Mouse (Mus musculus) limb, embryonic 12.5 days (tissue): Measurements from ENCODE around the gene Rhbdd1. TPM values are rescaled to one million over a fixed set of nuclear protein-coding genes. Genes with fewer than 3 reads are reported as not detected.

ENCODE experiments used
- ATAC-seq: fragments of 200-750 bp; cut with Nextera tagmentation; 2 replicates; pipeline ENCODE4 v1.8.0; 2017; ENCODE audit warnings: low read depth, moderate TSS enrichment; ENCODE audit not compliant: insufficient number of reproducible peaks, insufficient read depth, low FRiP score, low TSS enrichment
- H3K27ac ChIP-seq: fragments of 300-500 bp; sonication (generic); 2 replicates; pipeline ENCODE4 v1.5.1; 2016; ENCODE audit warnings: mild to moderate bottlenecking, moderate library complexity
- H3K27me3 ChIP-seq: fragments of 300-500 bp; sonication (generic); 2 replicates; pipeline ENCODE4 v1.6.1; 2016; ENCODE audit warnings: mild to moderate bottlenecking, moderate library complexity
- H3K36me3 ChIP-seq: fragments of 300-500 bp; sonication (generic); 2 replicates; pipeline ENCODE4 v1.6.1; 2016; ENCODE audit warnings: mild to moderate bottlenecking, moderate library complexity
- H3K4me1 ChIP-seq: fragments of 300-500 bp; sonication (generic); replicated peaks from 2 replicates; pipeline ENCODE4 v1.6.1; 2016
- H3K4me2 ChIP-seq: fragments of 300-500 bp; sonication (generic); 2 replicates; pipeline ENCODE4 v1.6.1; 2016; ENCODE audit warnings: mild to moderate bottlenecking, moderate library complexity
- H3K4me3 ChIP-seq: fragments of 300-500 bp; sonication (generic); replicated peaks from 2 replicates; pipeline ENCODE4 v1.5.1; 2016; ENCODE audit warnings: mild to moderate bottlenecking
- H3K9ac ChIP-seq: fragments of 300-500 bp; sonication (generic); replicated peaks from 2 replicates; pipeline ENCODE4 v1.6.1; 2016; ENCODE audit warnings: mild to moderate bottlenecking, moderate library complexity
- H3K9me3 ChIP-seq: fragments of 300-500 bp; sonication (generic); 2 replicates; pipeline ENCODE4 v1.6.1; 2016; ENCODE audit warnings: mild to moderate bottlenecking, moderate library complexity
- WGBS: fragments of 180-500 bp; shearing (Covaris S2); methylation state at CpG from one replicate; pipeline ENCODE4 v1.1.7; 2016; 5-methylcytosine and 5-hydroxymethylcytosine counted together
- polyA plus RNA-seq: library from polyadenylated mRNA; unstranded; fragments of >200 nt; fragmentation: Nextera tagmentation; extraction: Ambion mirVana; gene quantifications from 2 replicates; pipeline ENCODE4 v1.2.1, GENCODE M21; 2016

The Rhbdd1 gene
- polyA plus RNA-seq, 1 experiment from 2014 or later: 7.7 TPM

DNA sequence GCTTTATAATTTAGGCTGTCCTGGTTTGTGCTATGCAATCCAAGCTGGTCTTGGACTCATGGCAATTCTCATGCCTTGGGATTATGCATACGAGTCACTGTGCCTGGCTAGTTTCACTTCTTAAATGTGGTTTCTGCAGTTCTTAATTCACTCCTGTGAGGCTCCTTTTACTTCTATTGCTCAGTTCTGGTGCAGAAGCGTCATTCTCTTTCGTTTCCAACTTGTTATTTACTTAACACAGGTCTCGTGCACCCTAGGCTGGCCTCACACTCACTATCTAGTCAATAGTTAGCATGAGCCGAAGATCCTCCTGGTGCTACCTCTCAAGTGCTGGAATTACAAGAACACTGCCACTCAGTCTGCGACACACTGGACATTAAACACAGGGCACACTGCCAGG, 152.6 kb downstream of the Rhbdd1 start:
- H3K4me2 ChIP-seq: no peak overlapping the region
- no peaks in the 10 kb centered on the region for H3K27me3 ChIP-seq
- WGBS: 76% methylated on average over 6 of the region's 6 CpGs
- no peak overlapping the region for H3K4me3 ChIP-seq
- no peak overlapping the region for H3K27ac ChIP-seq
- H3K9ac ChIP-seq: no peak overlapping the region
- H3K9me3 ChIP-seq: no peaks in the 10 kb centered on the region
- no peaks in the 10 kb centered on the region for H3K36me3 ChIP-seq
- no peak for ATAC-seq
- H3K4me1 ChIP-seq: 0 out of 2 replicates have a peak, but pooled peaks cover 3% of the 10 kb centered on the region

DNA sequence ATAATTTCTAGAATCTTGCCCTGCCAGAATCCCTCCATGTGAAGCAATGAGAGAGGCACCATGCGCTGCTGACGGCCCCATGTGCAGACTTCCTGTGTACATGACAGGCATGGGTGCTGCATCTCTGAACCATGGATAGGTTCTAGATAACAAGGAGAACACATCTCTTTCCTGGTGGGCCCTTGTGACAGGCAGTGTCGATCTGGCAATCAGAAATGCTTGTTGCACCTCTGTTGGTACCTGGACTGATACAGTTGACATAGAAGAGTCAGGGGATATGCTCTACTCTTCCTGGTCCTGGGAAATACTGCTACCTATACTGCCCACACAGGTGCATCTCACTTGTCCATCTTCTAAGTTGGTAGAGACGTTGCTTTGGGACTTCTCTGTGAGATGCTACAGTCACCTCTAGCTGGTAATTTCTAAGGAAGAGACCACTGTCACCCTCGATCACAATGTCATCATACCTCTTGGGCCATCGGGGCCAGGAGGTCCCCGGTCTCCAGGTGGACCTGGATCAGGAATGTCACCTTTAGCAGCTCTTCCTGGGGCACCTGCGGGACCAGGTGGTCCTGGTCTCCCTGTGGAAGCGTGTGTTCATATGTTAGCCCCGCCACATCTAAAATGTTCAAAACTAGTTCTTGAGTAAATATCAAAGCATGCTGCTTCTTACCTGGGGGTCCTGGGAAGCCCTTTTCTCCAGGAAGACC, 154.4 kb downstream of the Rhbdd1 start:
- ATAC-seq: no peak
- H3K4me1 ChIP-seq: peaks cover 12% of the 10 kb centered on the region
- no peak overlapping the region for H3K9ac ChIP-seq
- H3K36me3 ChIP-seq: no peaks in the 10 kb centered on the region
- no peak overlapping the region for H3K27ac ChIP-seq
- H3K9me3 ChIP-seq: no peaks in the 10 kb centered on the region
- H3K27me3 ChIP-seq: no peaks in the 10 kb centered on the region
- 89% methylated on average over 10 of the region's 10 CpGs for WGBS
- no peak overlapping the region for H3K4me3 ChIP-seq
- H3K4me2 ChIP-seq: no peak overlapping the region

DNA sequence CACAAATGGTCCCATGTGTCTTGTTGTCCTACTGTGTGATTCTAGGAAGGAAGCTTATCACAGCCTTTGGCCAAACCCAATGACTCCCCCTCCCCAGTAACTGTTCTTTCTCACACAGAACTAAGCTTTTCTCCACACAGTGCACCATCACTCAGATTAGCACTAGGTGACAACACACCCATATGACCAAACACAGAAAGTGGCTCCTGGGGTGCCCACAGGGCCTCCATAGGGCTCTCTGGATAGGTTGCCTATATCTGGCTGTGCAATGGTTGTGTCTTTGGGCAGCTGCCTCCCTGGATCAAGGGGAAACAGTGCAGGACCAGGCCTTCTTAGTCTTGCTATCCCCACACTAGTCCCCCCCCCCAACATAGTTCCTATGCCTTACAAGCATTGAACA, 157.2 kb downstream of the Rhbdd1 start:
- H3K9me3 ChIP-seq: no peaks in the 10 kb centered on the region
- H3K4me3 ChIP-seq: no peak overlapping the region
- H3K27me3 ChIP-seq: no peaks in the 10 kb centered on the region
- ATAC-seq: no peak
- no peaks in the 10 kb centered on the region for H3K36me3 ChIP-seq
- H3K4me1 ChIP-seq: peaks cover 20% of the 10 kb centered on the region
- no peak overlapping the region for H3K27ac ChIP-seq
- H3K4me2 ChIP-seq: no peak overlapping the region
- no peak overlapping the region for H3K9ac ChIP-seq

DNA sequence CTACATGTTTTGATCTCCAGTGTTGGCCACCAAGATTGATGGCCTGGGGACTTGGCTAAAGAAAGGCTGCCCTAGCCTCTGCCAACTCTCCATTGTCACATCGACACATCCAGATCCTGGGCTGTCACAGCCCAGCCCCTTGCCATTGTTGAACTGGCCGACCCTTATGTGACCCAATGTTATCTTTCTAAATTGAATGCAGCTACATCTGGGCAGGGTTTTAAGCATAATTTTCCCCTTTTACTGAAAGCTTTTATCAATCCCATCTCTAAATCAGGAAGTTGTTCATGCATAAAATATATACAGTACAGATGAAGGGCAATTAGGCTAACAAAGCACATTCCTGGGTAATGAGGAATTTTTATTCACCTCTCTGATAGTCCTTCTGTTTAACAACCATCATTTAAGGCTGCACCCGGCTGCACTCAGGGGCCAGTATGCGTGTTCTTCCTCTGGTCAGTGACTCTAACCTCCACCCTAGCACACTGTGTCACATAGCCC, 158.3 kb downstream of the Rhbdd1 start:
- Histone ChIP-seq H3K36me3 (no peaks in the 10 kb centered on the region), H3K4me1 (peaks cover 20% of the 10 kb centered on the region), H3K27ac (no peak overlapping the region), H3K4me3 (no peak overlapping the region), H3K9me3 (no peaks in the 10 kb centered on the region), H3K9ac (no peak overlapping the region), H3K4me2 (no peak overlapping the region), H3K27me3 (no peaks in the 10 kb centered on the region)
- 43% methylated on average over 4 of the region's 4 CpGs for WGBS
- no peak for ATAC-seq

DNA sequence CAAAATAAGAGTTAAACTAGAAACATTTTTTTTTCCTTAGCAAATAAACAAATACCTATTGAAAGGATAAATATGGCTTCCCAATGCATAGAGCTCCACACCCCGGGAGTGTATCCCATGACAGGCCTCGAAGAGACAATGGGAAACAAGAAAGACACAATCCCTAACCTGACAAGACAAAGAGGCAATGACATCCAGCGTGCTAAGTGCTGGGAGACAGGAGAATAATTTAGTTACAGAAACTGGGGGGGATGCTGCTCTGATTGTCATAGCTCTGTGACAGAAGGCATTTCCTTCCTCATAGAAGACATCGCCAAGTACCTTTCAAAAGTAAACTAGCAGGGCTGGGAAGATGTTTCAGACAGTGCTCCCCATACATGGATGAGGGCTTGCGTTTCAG, 159.0 kb downstream of the Rhbdd1 start:
- peaks cover 20% of the 10 kb centered on the region for H3K4me1 ChIP-seq
- H3K9me3 ChIP-seq: no peaks in the 10 kb centered on the region
- no peak overlapping the region for H3K9ac ChIP-seq
- no peak for ATAC-seq
- no peaks in the 10 kb centered on the region for H3K27me3 ChIP-seq
- H3K27ac ChIP-seq: no peak overlapping the region
- WGBS: 89% methylated on average over 5 of the region's 5 CpGs
- H3K36me3 ChIP-seq: no peaks in the 10 kb centered on the region
- no peak overlapping the region for H3K4me2 ChIP-seq
- H3K4me3 ChIP-seq: no peak overlapping the region

DNA sequence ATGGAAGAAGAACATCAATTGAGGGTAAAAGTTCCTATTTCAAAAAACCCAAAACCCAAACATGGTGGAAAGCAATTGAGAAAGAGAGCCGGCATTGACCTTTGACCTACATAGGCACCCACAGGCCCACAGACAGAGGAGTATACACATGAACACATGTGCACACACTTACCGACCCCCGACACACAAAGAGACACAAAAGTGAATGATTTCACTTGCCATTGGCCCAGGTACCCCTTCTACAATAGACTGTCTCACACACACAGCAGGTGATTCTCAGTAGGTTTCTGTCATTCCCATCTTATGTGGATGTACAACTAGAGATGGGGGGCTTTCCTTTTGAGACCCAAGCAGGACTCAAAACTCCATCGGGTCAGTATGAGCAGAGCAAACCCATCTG, 159.6 kb downstream of the Rhbdd1 start:
- H3K27me3 ChIP-seq: no peaks in the 10 kb centered on the region
- no peaks in the 10 kb centered on the region for H3K9me3 ChIP-seq
- peaks cover 20% of the 10 kb centered on the region for H3K4me1 ChIP-seq
- no peak for ATAC-seq
- no peak overlapping the region for H3K4me3 ChIP-seq
- H3K4me2 ChIP-seq: peak overlapping the region; percentile 25
- WGBS: 80% methylated on average over 4 of the region's 4 CpGs
- no peak overlapping the region for H3K9ac ChIP-seq
- H3K36me3 ChIP-seq: no peaks in the 10 kb centered on the region
- peak overlapping the region; percentile 72; the same call in 1 of the 2 replicates for H3K27ac ChIP-seq

DNA sequence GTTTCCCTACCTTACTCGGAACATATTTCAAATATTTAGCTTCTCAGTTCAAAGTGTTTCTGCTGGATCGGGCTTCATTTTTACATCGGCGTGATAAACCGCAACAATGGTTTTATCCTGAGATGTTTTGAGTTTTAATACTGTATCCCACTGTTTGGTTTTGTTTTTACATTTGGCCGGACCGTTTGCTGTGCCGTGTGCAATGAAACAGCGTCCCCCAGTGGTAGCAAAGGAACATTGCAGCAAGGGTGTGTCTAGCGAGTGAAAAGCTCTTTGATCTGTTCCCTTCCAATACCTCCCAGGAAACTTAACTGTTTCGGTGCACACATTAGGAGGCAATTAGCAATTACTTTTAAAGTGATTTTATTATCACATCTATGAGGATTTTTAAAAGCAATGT, 160.0 kb downstream of the Rhbdd1 start:
- Histone ChIP-seq H3K36me3 (no peaks in the 10 kb centered on the region), H3K27ac (peak overlapping the region; percentile 72), H3K27me3 (no peaks in the 10 kb centered on the region), H3K9me3 (no peaks in the 10 kb centered on the region), H3K9ac (no peak overlapping the region), H3K4me3 (no peak overlapping the region), H3K4me2 (peak overlapping the region; percentile 25), H3K4me1 (peaks cover 20% of the 10 kb centered on the region)
- no peak; the same call in 1 of the 2 replicates for ATAC-seq
- WGBS: 43% methylated on average over 11 of the region's 11 CpGs

DNA sequence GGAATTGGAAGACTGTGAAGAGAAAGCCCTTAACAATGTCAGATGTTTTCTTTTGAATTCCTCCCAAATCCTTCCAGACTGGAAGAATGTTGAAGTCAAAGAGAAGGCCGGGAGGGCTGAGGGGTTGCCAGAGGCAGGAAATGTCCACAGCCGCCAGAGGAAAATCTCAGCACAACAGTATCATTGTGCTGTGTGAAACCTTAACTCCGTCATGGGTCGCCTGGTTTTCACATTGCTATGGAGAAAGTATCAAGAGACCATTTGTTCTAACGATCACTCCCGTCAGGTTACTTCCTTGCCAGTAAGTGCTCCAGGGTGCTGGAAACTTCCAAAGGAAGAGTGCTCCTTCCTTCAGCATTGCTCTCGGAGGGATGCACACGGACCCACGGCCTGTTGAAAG, 160.5 kb downstream of the Rhbdd1 start:
- peak overlapping the region; percentile 25 for H3K4me2 ChIP-seq

DNA sequence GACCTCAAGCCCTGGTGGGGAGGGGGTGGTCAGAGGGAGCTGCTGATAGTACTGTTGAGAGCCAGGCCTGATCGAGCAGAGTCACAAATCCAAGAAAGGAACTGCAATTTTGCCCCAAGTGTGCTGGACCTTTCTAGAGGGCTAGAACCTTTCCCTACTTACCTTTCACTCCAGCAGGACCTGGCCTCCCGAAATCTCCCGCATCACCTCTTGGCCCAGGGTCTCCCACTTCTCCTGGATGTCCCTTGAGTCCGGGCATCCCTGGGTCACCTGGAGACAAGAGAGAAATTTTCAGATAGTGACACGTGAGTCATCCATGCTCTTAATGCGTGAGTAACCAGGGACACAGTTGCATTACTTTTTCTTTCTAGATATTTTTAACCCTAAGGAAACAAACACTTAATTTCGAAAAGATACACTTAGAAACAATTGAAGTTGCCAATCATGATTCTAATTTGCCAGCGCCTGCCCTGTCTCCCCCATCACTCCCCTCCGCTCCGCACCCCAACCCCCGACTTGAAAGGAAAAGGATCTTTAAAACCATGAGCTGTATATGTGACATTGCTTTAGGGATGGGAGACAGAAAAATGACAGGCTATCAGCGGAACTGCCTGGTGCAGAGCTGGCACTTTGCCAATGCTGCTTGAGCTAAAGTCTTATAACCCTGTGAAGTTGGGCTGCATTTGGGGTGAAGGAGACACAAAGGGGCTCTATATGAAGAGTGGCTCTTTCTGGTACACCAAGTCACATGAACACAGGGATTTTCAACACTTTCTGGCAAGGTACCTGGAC, 163.6 kb downstream of the Rhbdd1 start:
- no peaks in the 10 kb centered on the region for H3K9me3 ChIP-seq
- H3K4me3 ChIP-seq: no peak overlapping the region
- no peak overlapping the region for H3K27ac ChIP-seq
- ATAC-seq: no peak
- no peak overlapping the region for H3K9ac ChIP-seq
- no peak overlapping the region for H3K4me2 ChIP-seq
- no peaks in the 10 kb centered on the region for H3K27me3 ChIP-seq
- peaks cover 11% of the 10 kb centered on the region for H3K4me1 ChIP-seq
- no peaks in the 10 kb centered on the region for H3K36me3 ChIP-seq
- WGBS: 86% methylated on average over 12 of the region's 12 CpGs

More for the DNA sequence above, 160.5 kb downstream of the Rhbdd1 start:
- H3K4me1 ChIP-seq: peaks cover 20% of the 10 kb centered on the region
- H3K9ac ChIP-seq: no peak overlapping the region
- peak overlapping the region; percentile 72 for H3K27ac ChIP-seq
- no peak overlapping the region for H3K4me3 ChIP-seq
- H3K36me3 ChIP-seq: no peaks in the 10 kb centered on the region
- WGBS: 13% methylated on average over 9 of the region's 9 CpGs
- H3K27me3 ChIP-seq: no peaks in the 10 kb centered on the region
- no peaks in the 10 kb centered on the region for H3K9me3 ChIP-seq
- peak; percentile 82 for ATAC-seq

DNA sequence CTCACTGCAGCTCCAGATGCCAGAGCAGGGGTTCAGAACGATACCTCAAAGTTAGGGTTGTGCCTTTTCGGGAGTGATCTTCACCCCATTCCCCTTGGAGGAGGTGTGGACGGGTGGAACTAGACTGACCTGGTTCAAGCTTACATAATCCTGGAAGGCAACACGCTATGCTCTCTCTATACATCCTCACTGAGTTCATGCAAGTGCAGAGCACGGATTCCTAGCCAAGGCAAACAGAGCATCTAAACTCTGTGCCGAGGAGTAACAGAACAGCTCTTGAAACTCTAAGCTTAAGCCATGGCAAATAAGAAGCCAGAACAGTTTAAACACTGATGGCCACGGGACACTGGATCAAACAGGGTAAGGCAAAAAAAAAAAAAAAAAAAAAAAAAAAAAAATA, 166.1 kb downstream of the Rhbdd1 start:
- Histone ChIP-seq H3K9ac (no peak overlapping the region), H3K4me3 (no peak overlapping the region), H3K27me3 (no peaks in the 10 kb centered on the region), H3K9me3 (no peaks in the 10 kb centered on the region), H3K27ac (no peak overlapping the region), H3K36me3 (no peaks in the 10 kb centered on the region), H3K4me2 (no peak overlapping the region), H3K4me1 (no peaks in the 10 kb centered on the region)
- ATAC-seq: no peak
- 83% methylated on average over 7 of the region's 7 CpGs for WGBS

DNA sequence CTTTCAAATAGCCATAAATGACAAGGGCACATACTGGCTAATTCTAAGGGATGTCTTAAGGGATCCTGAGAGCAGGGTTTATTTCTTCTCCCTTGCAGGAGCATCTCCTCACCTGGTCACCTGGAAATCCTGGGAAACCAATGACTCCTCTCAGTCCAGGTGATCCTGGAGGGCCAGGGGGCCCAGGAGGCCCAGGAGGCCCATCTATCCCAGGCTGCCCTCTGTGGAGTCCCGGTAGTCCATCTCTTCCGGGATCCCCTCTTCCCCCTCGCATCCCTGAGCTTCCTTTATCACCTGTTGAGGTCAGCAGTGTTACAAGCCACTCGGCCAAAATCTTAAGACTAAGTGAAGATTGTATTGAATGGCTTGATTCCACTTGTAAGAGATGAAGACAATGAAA, 170.1 kb downstream of the Rhbdd1 start:
- WGBS: 79% methylated on average over 4 of the region's 4 CpGs

More for the DNA sequence above, 170.1 kb downstream of the Rhbdd1 start:
- ATAC-seq: no peak
- no peaks in the 10 kb centered on the region for H3K9me3 ChIP-seq
- no peak overlapping the region for H3K4me3 ChIP-seq
- no peak overlapping the region for H3K4me2 ChIP-seq
- no peaks in the 10 kb centered on the region for H3K27me3 ChIP-seq
- H3K36me3 ChIP-seq: no peaks in the 10 kb centered on the region
- H3K27ac ChIP-seq: no peak overlapping the region
- H3K9ac ChIP-seq: no peak overlapping the region
- H3K4me1 ChIP-seq: no peaks in the 10 kb centered on the region
